Mouse (Mus musculus) cortical plate, adult 2 months (tissue): ENCODE data around the gene Lrrc36.

Source experiments
- CTCF ChIP-seq: fragments of 200-500 bp; IDR thresholded peaks from 2 replicates; pipeline ENCODE4 v1.5.1; 2011; ENCODE audit warnings: mild to moderate bottlenecking, control low read depth, low read length; ENCODE audit not compliant: insufficient read depth; ENCODE audit errors: extremely low read depth
- POLR2A ChIP-seq: fragments of 200-500 bp; IDR thresholded peaks from 2 replicates; pipeline ENCODE4 v1.6.1; 2011; ENCODE audit warnings: mild to moderate bottlenecking, low read length, control low read depth; ENCODE audit not compliant: insufficient read depth; ENCODE audit errors: extremely low read depth

- TF ChIP-seq POLR2A (no peak), CTCF (no peak)
Measured at GRCm38 (mm10) chr8:105464595-105464994, 51.2 kb downstream of the Lrrc36 start.
